Mouse (Mus musculus): ENCODE data around the gene Sntn. TPM values are rescaled to one million over a fixed set of nuclear protein-coding genes. Genes with fewer than 3 reads are reported as not detected.

The Sntn gene
- total and polyA plus RNA-seq, 3 experiments: 0.74 TPM; not detected in 2

DNA sequence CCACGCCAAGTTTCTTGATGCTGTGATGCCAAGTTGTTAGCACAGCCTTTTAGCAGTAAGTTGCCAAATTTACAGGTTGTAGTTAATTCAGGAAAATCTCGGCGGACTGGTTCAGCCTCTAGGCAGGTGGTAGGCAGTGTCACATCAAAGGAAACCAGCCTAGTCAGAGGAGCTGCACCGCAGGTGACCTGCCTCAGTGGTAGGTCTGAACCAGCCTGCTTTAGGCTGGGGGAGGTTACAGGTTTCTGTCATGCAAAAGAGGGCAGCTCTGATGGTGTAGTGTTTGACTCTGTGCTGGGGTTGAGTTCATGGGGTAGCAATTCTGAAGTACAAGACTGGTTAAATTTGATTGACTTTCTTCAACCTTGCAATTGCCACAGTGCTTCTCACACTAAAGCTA lies 61.6 kb downstream of the Sntn start:
- intact Hi-C loops (cut with DNase I): no loop called here
- WGBS: 30% methylated on average over 4 of the region's 4 CpGs
- Histone ChIP-seq H3K4me1 (ENCODE audit: control insufficient read depth, insufficient read depth, low read length) (no peaks in the 10 kb centered on the region), H3K9ac (ENCODE audit: low read depth, low read length) (no peak overlapping the region), H3K27me3 (ENCODE audit: control insufficient read depth, insufficient read depth, low read length) (no peaks in the 10 kb centered on the region), H3K79me2 (replicated peaks; ENCODE audit: control insufficient read depth, insufficient read depth, low read length) (no peaks in the 10 kb centered on the region), H3K4me3 (no peak overlapping the region), H3K36me3 (ENCODE audit: control insufficient read depth, insufficient read depth, low read length) (no peaks in the 10 kb centered on the region), H3K27ac (no peak overlapping the region)
- DNase-seq: no peak
- TF ChIP-seq CTCF (IDR thresholded peaks at IDR 0.05) (no peak), POLR2A (IDR thresholded peaks at IDR 0.05; ENCODE audit: insufficient read depth, low read depth, low read length) (no peak), EP300 (IDR thresholded peaks at IDR 0.05; ENCODE audit: insufficient read depth, low read depth, low read length) (no peak)

Other genes starting within 250 kb of the Sntn start
- not detected for gene Gm281, start 243.6 kb downstream of the Sntn start, total RNA-seq (2021)
- 0.18 TPM in 1 of 2 replicates, not detected in the other for gene Gm281, start 243.6 kb downstream of the Sntn start, polyA plus RNA-seq (2012; rRNA removed)